Mouse (Mus musculus): ENCODE measurements at regions not wholly inside any gene's neighbourhood (a gene's known extent, or its start where the extent isn't known, plus 50 kb on each side); places are given as distances from the start of the nearest gene placed in this dataset.
A peak's percentile ranks its signal among the peaks of the same experiment; 100 is the strongest.

DNA sequence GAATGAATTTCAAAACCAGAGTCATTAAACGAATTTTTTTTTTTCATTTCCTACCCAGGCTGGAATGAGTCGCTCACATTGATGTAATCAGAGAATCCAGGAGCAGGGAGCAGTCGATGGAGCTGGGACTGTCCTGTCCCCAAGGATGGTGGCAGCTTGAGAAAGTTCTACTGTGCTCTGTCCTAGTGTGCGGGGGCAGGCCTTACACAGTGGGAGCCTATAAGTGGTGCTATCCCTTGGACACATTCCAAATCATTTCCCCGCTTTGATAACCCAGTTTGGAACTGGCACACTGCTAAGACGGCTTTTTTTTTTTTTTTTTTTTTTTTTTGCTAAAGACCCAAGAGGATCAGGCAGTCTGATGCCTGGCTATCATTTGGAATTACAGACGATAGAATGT is 137.5 kb upstream of the 1700056E22Rik start:
- TF ChIP-seq CEBPB (IDR thresholded peaks at IDR 0.05; ENCODE audit: insufficient read depth, poor library complexity, severe bottlenecking) (no peak), REST (IDR thresholded peaks at IDR 0.05; ENCODE audit: insufficient read depth, insufficient read length) (no peak), SRF (IDR thresholded peaks at IDR 0.05; ENCODE audit: control insufficient read depth, insufficient read length, low read depth) (no peak), POLR2AphosphoS2 (IDR thresholded peaks at IDR 0.05; ENCODE audit: insufficient read length, low read depth) (no peak), POLR2A (IDR thresholded peaks at IDR 0.05; ENCODE audit: insufficient read length, low read depth) (no peak), TCF3 (IDR thresholded peaks at IDR 0.05; ENCODE audit: insufficient read length, low read depth) (no peak), USF1 (IDR thresholded peaks at IDR 0.05; ENCODE audit: low read depth) (no peak), TCF12 (IDR thresholded peaks at IDR 0.05; ENCODE audit: insufficient read depth, poor library complexity, severe bottlenecking) (no peak), MAX (IDR thresholded peaks at IDR 0.05; ENCODE audit: low read depth) (no peak), E2F4 (IDR thresholded peaks at IDR 0.05; ENCODE audit: insufficient read depth) (no peak)
- Histone ChIP-seq H3K79me2 (ENCODE audit: control insufficient read depth, insufficient read depth) (no peaks in the 10 kb centered on the region), H3K27me3 (ENCODE audit: control insufficient read depth, insufficient read depth, insufficient read length) (no peaks in the 10 kb centered on the region), H3K4me3 (no peak overlapping the region), H3ac (ENCODE audit: control insufficient read depth, insufficient read length) (no peak overlapping the region), H3K4me2 (ENCODE audit: low read depth) (peak overlapping the region; percentile 31), H3K36me3 (ENCODE audit: control insufficient read depth, insufficient read depth) (no peaks in the 10 kb centered on the region)

DNA sequence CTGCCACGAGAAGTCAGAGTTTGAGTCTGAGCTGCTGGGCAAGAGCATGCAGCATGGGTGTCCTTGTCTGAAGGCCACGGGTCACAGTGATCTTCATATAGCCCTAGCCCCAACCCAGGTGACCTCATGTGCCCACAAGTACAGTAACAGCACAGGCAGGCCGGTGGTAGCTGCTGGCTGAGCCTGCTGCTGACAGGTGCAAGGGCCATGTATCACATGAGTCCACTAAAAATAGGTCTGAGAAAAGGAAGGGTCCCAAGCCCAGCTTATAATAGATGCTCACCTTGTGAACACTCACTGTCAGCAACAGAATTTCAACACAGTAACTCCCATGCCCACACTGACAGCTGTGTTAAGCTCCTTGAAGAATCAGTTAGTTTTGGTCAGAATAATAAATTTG is 136.8 kb upstream of the 1700056E22Rik start:
- Histone ChIP-seq H3K27me3 (ENCODE audit: control insufficient read depth, insufficient read depth, insufficient read length) (no peaks in the 10 kb centered on the region), H3K36me3 (ENCODE audit: control insufficient read depth, insufficient read depth) (no peaks in the 10 kb centered on the region), H3K79me2 (ENCODE audit: control insufficient read depth, insufficient read depth) (no peaks in the 10 kb centered on the region), H3K4me3 (no peak overlapping the region), H3K4me2 (ENCODE audit: low read depth) (peak overlapping the region; percentile 31), H3ac (ENCODE audit: control insufficient read depth, insufficient read length) (no peak overlapping the region)
- TF ChIP-seq POLR2AphosphoS2 (IDR thresholded peaks at IDR 0.05; ENCODE audit: insufficient read length, low read depth), result no peak
- no peak for TF ChIP-seq USF1 (IDR thresholded peaks at IDR 0.05; ENCODE audit: low read depth)
- peak; percentile 65 for TF ChIP-seq TCF3 (IDR thresholded peaks at IDR 0.05; ENCODE audit: insufficient read length, low read depth)
- TF ChIP-seq POLR2A (IDR thresholded peaks at IDR 0.05; ENCODE audit: insufficient read length, low read depth), result no peak
- no peak for TF ChIP-seq E2F4 (IDR thresholded peaks at IDR 0.05; ENCODE audit: insufficient read depth)
- TF ChIP-seq MAX (IDR thresholded peaks at IDR 0.05; ENCODE audit: low read depth), result no peak
- no peak for TF ChIP-seq SRF (IDR thresholded peaks at IDR 0.05; ENCODE audit: control insufficient read depth, insufficient read length, low read depth)
- TF ChIP-seq MYOG (IDR thresholded peaks at IDR 0.05; ENCODE audit: control insufficient read depth in 1 of 3, insufficient read depth in 1 of 3, insufficient read length in 2 of 3, low read depth in 2 of 3), result peak; percentile 73 to 97 (median 88)
- peak; percentile 43 to 99 (median 90) for TF ChIP-seq MYOD1 (IDR thresholded peaks at IDR 0.05; ENCODE audit: control insufficient read depth in 1 of 3, insufficient read length in 2 of 3, low read depth in 2 of 3)
- no peak for TF ChIP-seq REST (IDR thresholded peaks at IDR 0.05; ENCODE audit: insufficient read depth, insufficient read length)
- TF ChIP-seq TCF12 (IDR thresholded peaks at IDR 0.05; ENCODE audit: insufficient read depth, poor library complexity, severe bottlenecking), result peak; percentile 76
- TF ChIP-seq CEBPB (IDR thresholded peaks at IDR 0.05; ENCODE audit: insufficient read depth, poor library complexity, severe bottlenecking), result no peak

DNA sequence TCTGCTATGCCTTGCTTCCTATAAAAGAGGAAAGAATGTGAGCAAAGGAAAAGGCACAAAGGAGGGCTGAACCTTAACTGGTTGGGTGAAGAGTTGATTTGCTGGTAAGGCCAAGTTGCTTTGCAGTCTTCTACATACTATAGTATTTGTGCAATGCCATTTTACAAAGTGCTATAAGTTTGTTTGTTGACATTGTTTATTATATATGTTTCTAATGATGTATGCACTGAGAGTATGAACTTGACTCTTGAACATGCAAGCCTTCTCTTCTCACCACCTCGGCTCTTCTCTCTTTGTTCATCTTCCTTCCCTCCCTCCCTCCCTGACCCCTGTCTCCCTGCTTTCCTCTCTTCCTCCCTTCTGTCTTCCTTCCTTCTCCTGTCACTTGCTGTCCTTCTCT is 135.9 kb upstream of the 1700056E22Rik start:
- H3K4me3 ChIP-seq, result no peak overlapping the region
- no peaks in the 10 kb centered on the region for H3K79me2 ChIP-seq (ENCODE audit: control insufficient read depth, insufficient read depth)
- H3K4me2 ChIP-seq (ENCODE audit: low read depth), result no peak overlapping the region
- TF ChIP-seq TCF12 (IDR thresholded peaks at IDR 0.05; ENCODE audit: insufficient read depth, poor library complexity, severe bottlenecking), result no peak
- TF ChIP-seq SRF (IDR thresholded peaks at IDR 0.05; ENCODE audit: control insufficient read depth, insufficient read length, low read depth), result no peak
- TF ChIP-seq POLR2A (IDR thresholded peaks at IDR 0.05; ENCODE audit: insufficient read length, low read depth), result no peak
- TF ChIP-seq USF1 (IDR thresholded peaks at IDR 0.05; ENCODE audit: low read depth), result no peak
- no peak for TF ChIP-seq MAX (IDR thresholded peaks at IDR 0.05; ENCODE audit: low read depth)
- no peak for TF ChIP-seq MYOG (IDR thresholded peaks at IDR 0.05; ENCODE audit: control insufficient read depth in 1 of 3, insufficient read depth in 1 of 3, insufficient read length in 2 of 3, low read depth in 2 of 3)
- TF ChIP-seq E2F4 (IDR thresholded peaks at IDR 0.05; ENCODE audit: insufficient read depth), result no peak
- TF ChIP-seq TCF3 (IDR thresholded peaks at IDR 0.05; ENCODE audit: insufficient read length, low read depth), result no peak
- TF ChIP-seq CEBPB (IDR thresholded peaks at IDR 0.05; ENCODE audit: insufficient read depth, poor library complexity, severe bottlenecking), result no peak
- no peak for TF ChIP-seq REST (IDR thresholded peaks at IDR 0.05; ENCODE audit: insufficient read depth, insufficient read length)
- no peak for TF ChIP-seq POLR2AphosphoS2 (IDR thresholded peaks at IDR 0.05; ENCODE audit: insufficient read length, low read depth)
- TF ChIP-seq MYOD1 (IDR thresholded peaks at IDR 0.05; ENCODE audit: control insufficient read depth in 1 of 3, insufficient read length in 2 of 3, low read depth in 2 of 3), result no peak
- no peaks in the 10 kb centered on the region for H3K36me3 ChIP-seq (ENCODE audit: control insufficient read depth, insufficient read depth)
- H3ac ChIP-seq (ENCODE audit: control insufficient read depth, insufficient read length), result no peak overlapping the region
- H3K27me3 ChIP-seq (ENCODE audit: control insufficient read depth, insufficient read depth, insufficient read length), result no peaks in the 10 kb centered on the region

DNA sequence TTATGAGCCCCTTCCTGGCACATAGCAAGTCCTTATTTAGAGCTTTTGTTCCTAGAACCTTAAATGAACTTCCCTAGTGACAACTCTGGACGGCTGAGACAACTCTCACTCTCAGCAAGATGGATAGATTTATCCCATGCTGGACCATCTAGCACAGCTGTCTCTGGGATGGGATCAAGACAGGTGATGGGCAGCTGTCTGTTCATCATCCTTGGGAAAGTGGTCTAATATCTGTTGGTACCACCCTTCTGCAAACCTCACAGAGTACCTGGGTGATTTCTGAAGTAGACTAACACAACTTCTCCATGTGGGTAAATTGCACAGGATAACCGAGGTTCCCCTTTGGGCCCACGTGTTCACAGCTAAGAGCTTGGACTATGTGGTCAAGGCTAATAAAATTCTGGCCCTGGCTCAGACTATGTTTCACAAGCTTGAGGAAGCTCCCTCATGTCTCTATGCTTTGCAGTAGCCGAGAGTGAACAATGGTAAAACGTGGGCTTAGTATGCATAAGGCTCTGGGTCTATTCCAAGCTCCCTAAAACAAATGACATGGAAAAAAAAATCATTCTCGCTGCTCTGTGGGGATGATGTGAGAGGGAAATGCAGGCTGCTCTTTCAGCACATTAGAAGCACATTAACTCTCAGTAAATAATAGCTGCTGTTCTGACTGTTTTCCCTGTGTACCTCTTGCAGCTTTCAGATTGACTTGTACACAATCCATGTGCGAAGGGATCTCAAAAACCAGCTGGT is 135.1 kb upstream of the 1700056E22Rik start:
- Histone ChIP-seq H3K4me3 (no peak overlapping the region), H3K79me2 (ENCODE audit: control insufficient read depth, insufficient read depth) (no peaks in the 10 kb centered on the region), H3K36me3 (ENCODE audit: control insufficient read depth, insufficient read depth) (no peaks in the 10 kb centered on the region), H3K4me2 (ENCODE audit: low read depth) (no peak overlapping the region), H3K27me3 (ENCODE audit: control insufficient read depth, insufficient read depth, insufficient read length) (no peaks in the 10 kb centered on the region), H3ac (ENCODE audit: control insufficient read depth, insufficient read length) (no peak overlapping the region)
- TF ChIP-seq POLR2AphosphoS2 (IDR thresholded peaks at IDR 0.05; ENCODE audit: insufficient read length, low read depth), result no peak
- TF ChIP-seq MYOD1 (IDR thresholded peaks at IDR 0.05; ENCODE audit: control insufficient read depth in 1 of 3, insufficient read length in 2 of 3, low read depth in 2 of 3), result peak in 1 of 3 experiments; percentile 67
- TF ChIP-seq MYOG (IDR thresholded peaks at IDR 0.05; ENCODE audit: control insufficient read depth in 1 of 3, insufficient read depth in 1 of 3, insufficient read length in 2 of 3, low read depth in 2 of 3), result peak in 1 of 3 experiments; percentile 33
